Mouse (Mus musculus) liver, embryonic 13.5 days (tissue): ENCODE measurements at regions not wholly inside any gene's neighbourhood (a gene's known extent, or its start where the extent isn't known, plus 50 kb on each side); places are given as distances from the start of the nearest gene placed in this dataset.

Experiments used
- ATAC-seq: fragments of 200-750 bp; cut with Nextera tagmentation; 2 replicates; pipeline ENCODE4 v1.8.0; 2017; ENCODE audit warnings: low read depth, mild to moderate bottlenecking, moderate number of reproducible peaks, moderate library complexity
- DNase-seq: peaks from one replicate; pipeline ENCODE4 v3.0.0; 2022
- H3K27ac ChIP-seq: fragments of 300-500 bp; sonication (generic); 2 replicates; pipeline ENCODE4 v1.5.1; 2015; ENCODE audit warnings: moderate library complexity, mild to moderate bottlenecking, inconsistent platforms
- H3K27me3 ChIP-seq: fragments of 300-500 bp; sonication (generic); 2 replicates; pipeline ENCODE4 v1.6.1; 2015; ENCODE audit warnings: mild to moderate bottlenecking, inconsistent platforms
- H3K36me3 ChIP-seq: fragments of 300-500 bp; sonication (generic); 2 replicates; pipeline ENCODE4 v1.6.1; 2015; ENCODE audit warnings: mild to moderate bottlenecking, inconsistent platforms
- H3K4me1 ChIP-seq: fragments of 300-500 bp; sonication (generic); replicated peaks from 2 replicates; pipeline ENCODE4 v1.6.1; 2015; ENCODE audit warnings: inconsistent platforms
- H3K4me2 ChIP-seq: fragments of 300-500 bp; sonication (generic); 2 replicates; pipeline ENCODE4 v1.6.1; 2015; ENCODE audit warnings: inconsistent platforms, mild to moderate bottlenecking, moderate library complexity
- H3K4me3 ChIP-seq: fragments of 300-500 bp; sonication (generic); replicated peaks from 2 replicates; pipeline ENCODE4 v1.5.1; 2015; ENCODE audit warnings: mild to moderate bottlenecking, inconsistent platforms
- H3K9ac ChIP-seq: fragments of 300-500 bp; sonication (generic); 2 replicates; pipeline ENCODE4 v1.6.1; 2015; ENCODE audit warnings: mild to moderate bottlenecking, inconsistent platforms
- H3K9me3 ChIP-seq: fragments of 300-500 bp; sonication (generic); replicated peaks from 2 replicates; pipeline ENCODE4 v1.6.1; 2016; ENCODE audit warnings: inconsistent platforms
- WGBS: fragments of 180-500 bp; shearing (Covaris S2); methylation state at CpG from one replicate; pipeline ENCODE4 v1.1.7; 2015; ENCODE audit not compliant: insufficient replicate concordance; 5-methylcytosine and 5-hydroxymethylcytosine counted together

DNA sequence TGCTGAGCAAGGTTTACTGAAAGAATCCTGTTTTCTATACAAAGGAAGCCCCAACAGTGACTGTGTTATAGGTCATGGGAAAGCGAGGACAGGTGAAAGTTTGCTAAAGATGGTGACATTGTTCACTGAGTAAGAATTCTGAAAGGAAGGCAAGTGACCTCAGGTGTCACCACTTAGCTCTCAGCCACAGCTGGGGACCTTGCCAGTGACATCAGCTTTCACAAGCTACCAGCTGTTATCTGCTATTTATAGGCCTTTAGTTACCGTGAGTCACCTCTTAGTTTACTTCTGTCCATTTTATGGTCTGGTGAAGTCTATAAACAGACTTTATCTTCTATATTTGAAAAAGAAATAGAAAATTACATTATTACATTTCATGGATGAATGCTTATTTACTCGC is 65.4 kb upstream of the Mtpn start:
- no peak overlapping the region for H3K9ac ChIP-seq
- no peak for DNase-seq
- H3K4me3 ChIP-seq, result no peak overlapping the region
- no peak for ATAC-seq
- no peaks in the 10 kb centered on the region for H3K36me3 ChIP-seq
- H3K4me1 ChIP-seq, result no peaks in the 10 kb centered on the region
- H3K9me3 ChIP-seq, result peaks cover 5% of the 10 kb centered on the region; the same call in 1 of the 2 replicates
- H3K27me3 ChIP-seq, result no peaks in the 10 kb centered on the region
- H3K27ac ChIP-seq, result no peak overlapping the region
- WGBS, result 59% methylated on average over 3 of the region's 3 CpGs
- no peak overlapping the region for H3K4me2 ChIP-seq

GRCm38 (mm10) chr6:35601373-35601772 is 61.7 kb upstream of the Mtpn start:
- H3K36me3 ChIP-seq, result no peaks in the 10 kb centered on the region
- H3K4me2 ChIP-seq, result no peak overlapping the region
- ATAC-seq (no peak), DNase-seq (no peak)
- H3K27ac ChIP-seq, result no peak overlapping the region
- WGBS, result 62% methylated on average over 1 of the region's 1 CpGs
- no peak overlapping the region for H3K9ac ChIP-seq
- no peaks in the 10 kb centered on the region for H3K9me3 ChIP-seq
- H3K4me1 ChIP-seq, result no peaks in the 10 kb centered on the region
- no peaks in the 10 kb centered on the region for H3K27me3 ChIP-seq
- H3K4me3 ChIP-seq, result no peak overlapping the region

DNA sequence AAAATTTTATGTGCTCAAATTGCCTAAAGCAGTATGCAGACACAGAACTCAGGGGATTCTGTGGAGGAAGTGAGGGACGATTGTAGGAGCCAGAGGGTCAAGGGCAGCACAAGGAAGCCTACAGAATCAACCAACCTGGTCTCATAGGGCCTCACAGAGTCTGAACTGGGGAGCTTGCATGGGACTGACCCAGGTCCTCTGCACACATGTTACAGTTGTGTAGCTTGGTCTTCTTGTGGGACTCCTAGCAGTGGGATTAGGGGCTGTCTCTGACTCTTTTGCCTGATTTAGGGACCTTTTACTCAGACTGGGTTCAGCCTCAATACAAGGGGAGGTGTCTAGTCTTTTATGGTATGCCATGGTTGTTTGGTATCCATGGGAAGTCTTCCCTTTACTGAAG is 60.2 kb upstream of the Mtpn start:
- Histone ChIP-seq H3K27ac (no peak overlapping the region), H3K27me3 (no peaks in the 10 kb centered on the region), H3K9me3 (no peaks in the 10 kb centered on the region), H3K4me1 (no peaks in the 10 kb centered on the region), H3K36me3 (no peaks in the 10 kb centered on the region), H3K4me3 (no peak overlapping the region), H3K9ac (no peak overlapping the region), H3K4me2 (no peak overlapping the region)
- DNase-seq (no peak), ATAC-seq (no peak)
- WGBS, result 27% methylated on average over 1 of the region's 1 CpGs

GRCm38 (mm10) chr6:35598406-35599185 is 58.9 kb upstream of the Mtpn start:
- Histone ChIP-seq H3K27ac (no peak overlapping the region), H3K9ac (no peak overlapping the region), H3K9me3 (no peaks in the 10 kb centered on the region), H3K4me1 (no peaks in the 10 kb centered on the region), H3K36me3 (no peaks in the 10 kb centered on the region), H3K27me3 (no peaks in the 10 kb centered on the region), H3K4me2 (no peak overlapping the region), H3K4me3 (no peak overlapping the region)
- ATAC-seq (no peak), DNase-seq (no peak)
- WGBS, result 60% methylated on average over 12 of the region's 12 CpGs

DNA sequence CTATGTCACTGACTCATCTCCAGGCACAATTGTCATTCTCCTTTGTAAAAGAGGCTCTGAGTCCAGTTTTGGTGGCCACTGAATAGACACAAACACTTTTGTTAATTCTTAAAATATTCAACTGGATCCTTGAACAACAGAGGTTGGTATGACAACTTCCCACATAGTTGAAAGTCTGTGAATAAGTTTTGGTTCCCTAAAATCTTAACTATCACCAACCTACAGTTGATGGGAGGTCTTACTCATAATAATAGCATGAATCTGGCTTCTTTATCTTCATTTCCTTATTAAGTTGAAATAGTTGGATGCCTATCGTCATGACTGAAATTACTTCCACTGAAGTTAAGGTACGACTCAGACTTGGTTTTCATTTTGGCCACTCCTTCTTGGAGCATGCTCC is 55.3 kb upstream of the Mtpn start:
- no peak overlapping the region for H3K9ac ChIP-seq
- H3K4me3 ChIP-seq, result no peak overlapping the region
- no peaks in the 10 kb centered on the region for H3K9me3 ChIP-seq
- DNase-seq, result no peak
- H3K36me3 ChIP-seq, result no peaks in the 10 kb centered on the region
- no peak for ATAC-seq
- no peak overlapping the region for H3K27ac ChIP-seq
- H3K4me1 ChIP-seq, result no peaks in the 10 kb centered on the region
- no peaks in the 10 kb centered on the region for H3K27me3 ChIP-seq
- no peak overlapping the region for H3K4me2 ChIP-seq
- WGBS, result 65% methylated on average over 2 of the region's 2 CpGs

- H3K4me3 ChIP-seq, result no peak overlapping the region
- ATAC-seq (no peak), DNase-seq (no peak)
- no peaks in the 10 kb centered on the region for H3K9me3 ChIP-seq
- H3K4me2 ChIP-seq, result no peak overlapping the region
- 71% methylated on average over 3 of the region's 3 CpGs for WGBS
- H3K27me3 ChIP-seq, result no peaks in the 10 kb centered on the region
- no peaks in the 10 kb centered on the region for H3K4me1 ChIP-seq
- H3K9ac ChIP-seq, result no peak overlapping the region
- no peaks in the 10 kb centered on the region for H3K36me3 ChIP-seq
- no peak overlapping the region for H3K27ac ChIP-seq
Observed at GRCm38 (mm10) chr6:35592234-35592633, 52.5 kb upstream of the Mtpn start.
